Mouse (Mus musculus) layer of hippocampus, adult 18-20 months (tissue): ENCODE data around the gene Grik4. TPM values are rescaled to one million over a fixed set of nuclear protein-coding genes. Genes with fewer than 3 reads are reported as not detected.
"Not testable (repeated sequence)": the region's sequence is repeated elsewhere in the genome, so short reads cannot be mapped to it uniquely, and the experiment has no call there.

Experiments used
- DNase-seq, 2 experiments: peaks; one replicate each; pipeline ENCODE4 v3.0.0; 2022; ENCODE audit warnings: low spot score in 2 of 2
- total RNA-seq, 2 experiments: library from RNA; stranded (reverse); gene quantifications; 2 replicates each; pipeline ENCODE4 v1.2.3; 2021

Grik4 gene
- total RNA-seq, 2 experiments from 2014 or later, result 50.7 to 54.9 TPM

DNA sequence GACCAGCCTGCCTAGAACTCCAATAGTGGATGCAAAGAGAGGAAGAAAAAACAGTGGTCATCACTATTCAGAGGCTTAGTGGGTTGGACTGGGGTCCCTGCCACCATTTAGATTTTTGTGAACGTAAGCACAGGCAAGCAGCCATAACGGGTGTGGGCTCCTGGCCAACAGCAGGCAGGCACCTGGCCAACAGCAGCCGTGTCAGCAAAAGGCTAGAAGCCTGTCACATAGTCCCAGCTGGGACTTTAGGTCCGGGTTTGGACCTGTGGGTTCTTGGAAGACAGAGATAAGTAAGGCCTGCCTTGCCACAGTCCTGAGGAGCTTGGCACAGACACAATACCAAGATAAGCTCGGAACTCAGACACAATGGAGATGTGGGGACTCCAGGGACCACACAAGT lies 145.1 kb downstream of the Grik4 start:
- peak in 1 of 2 experiments; percentile 25 for DNase-seq

DNA sequence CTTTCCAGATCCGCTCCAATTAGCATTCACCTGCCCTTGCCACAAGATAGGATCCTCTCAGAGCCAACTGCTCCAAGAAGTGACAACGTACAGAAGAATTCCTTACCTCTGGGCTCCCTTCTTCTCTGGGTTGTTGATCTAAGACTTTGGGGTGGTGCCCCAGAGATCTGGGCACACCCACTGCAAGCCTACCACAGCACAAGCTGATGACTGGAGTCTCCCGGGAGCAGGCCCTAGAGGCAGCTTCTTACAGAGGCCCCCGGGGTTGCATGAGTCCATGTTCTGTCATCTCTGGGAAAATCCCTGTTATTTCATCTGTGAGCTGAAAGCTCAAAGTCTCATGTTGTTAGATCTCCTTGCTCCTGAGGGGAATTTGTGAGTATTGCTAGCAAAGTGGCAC lies 146.0 kb downstream of the Grik4 start:
- DNase-seq, result no peak

DNA sequence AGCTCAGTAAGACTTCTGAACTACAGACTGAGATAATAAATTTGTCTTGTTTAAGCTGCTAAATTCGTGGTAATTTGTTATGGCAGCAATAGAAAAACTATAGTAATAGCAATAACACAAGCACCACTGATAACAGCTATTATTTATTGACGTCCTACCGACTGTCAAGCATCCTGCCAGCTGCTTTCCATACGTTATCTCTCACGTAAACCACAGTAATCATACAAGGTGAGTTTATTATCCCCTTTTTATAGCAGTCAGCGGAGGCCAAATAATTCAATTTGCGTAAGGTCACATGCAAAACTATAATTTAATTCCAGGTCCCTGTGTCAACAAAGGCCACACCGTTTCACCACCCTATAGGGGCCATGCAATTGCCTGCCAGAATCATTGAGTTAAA lies 147.0 kb downstream of the Grik4 start:
- DNase-seq, result no peak

DNA sequence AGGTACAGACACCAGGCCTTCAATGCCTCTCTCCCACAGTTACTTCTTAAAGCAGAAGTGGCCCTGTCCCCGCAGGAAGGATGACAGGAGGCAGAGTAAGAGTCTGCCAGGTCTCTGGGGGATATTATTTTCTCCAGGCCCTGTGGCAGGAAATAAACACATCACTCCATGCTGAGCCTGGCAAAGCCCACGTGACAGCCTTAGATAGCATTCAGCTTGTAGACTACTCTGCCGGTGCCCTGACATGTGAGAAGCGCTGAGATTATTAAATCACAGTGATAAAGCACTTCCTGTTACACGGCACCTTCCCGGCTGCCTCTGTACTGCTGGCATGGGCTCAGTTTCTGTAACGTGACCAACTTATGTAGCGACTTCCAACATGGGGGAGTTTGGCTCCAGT lies 148.4 kb downstream of the Grik4 start:
- DNase-seq, result peak in 1 of 2 experiments; percentile 18

DNA sequence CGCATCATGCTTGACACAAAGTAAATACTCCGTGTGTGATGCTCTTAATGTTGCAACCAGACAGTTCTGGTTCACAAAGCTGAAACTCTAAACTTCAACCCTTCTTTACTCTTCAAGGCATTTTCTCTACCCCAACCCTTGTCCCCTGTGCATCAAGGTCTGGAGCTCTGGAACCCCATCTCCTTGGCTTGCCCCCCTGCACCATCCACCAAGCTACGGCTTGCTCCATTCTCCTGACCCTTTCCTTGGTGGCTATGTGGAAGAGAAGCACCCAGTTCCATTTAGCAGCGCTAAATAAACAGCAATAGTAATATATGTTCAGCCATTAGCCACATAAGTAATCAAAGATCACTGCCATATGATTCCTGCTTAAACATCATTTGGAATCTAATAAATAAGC lies 150.3 kb downstream of the Grik4 start:
- DNase-seq, result no peak

- no peak for DNase-seq
Observed at GRCm38 (mm10) chr9:42793581-42793980, 150.7 kb downstream of the Grik4 start.

DNA sequence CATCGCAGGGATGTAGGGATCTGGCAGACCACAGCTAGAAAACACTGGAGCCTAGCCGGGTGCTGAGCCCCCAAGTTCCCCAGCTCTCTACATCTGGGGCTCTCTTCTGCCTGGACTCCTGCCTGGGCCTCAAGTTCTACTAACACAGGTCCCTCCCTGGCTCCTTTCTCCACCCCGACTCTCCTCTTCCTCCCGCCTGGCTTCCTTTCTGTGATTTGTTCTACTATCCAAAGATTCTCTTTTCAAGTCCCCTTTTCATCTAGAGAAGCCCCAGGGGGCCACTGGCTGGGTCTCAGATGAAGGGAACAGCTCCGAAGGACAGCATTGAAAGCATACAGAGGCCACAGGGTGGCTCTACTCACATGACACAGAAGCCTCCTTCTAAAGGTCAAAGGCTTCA lies 151.9 kb downstream of the Grik4 start:
- DNase-seq, result no peak

DNA sequence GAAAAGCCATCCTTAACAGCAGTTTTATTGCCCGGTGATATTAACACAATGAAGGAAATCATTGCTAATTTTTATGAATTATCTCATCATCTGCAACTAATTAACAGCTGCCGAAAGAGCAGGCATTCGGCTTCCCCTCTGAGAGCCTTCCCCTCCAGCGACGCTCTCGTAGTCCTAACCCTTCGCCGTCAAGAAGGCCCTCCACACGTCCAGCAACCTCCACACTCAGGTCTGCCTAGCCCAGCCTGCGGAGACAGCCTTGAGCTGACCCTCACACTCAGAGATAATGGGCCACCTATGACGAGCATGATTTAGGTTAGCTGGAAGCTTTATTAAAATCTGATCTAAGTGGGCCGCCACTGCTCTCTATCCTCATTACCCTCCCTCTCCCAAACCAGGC lies 152.5 kb downstream of the Grik4 start:
- no peak for DNase-seq

DNA sequence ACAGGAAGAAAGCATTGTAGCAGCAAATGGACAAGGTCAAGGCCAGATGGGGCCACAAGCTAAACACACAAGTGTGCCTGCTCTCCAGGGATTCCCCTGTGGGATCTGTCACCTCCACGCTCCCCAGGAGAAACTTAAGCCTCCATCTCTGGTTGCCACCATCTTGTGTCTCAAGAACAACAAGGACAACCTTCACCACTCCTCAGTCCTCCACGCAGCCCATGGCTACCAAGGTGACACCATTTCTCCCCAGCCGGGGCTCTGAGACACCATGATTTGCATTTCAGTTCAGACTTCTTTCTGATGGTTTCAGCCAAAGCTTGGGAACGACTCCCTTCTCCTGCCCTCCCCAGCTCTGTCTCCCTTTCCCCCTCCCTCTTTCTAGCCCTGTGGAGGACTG lies 152.9 kb downstream of the Grik4 start:
- no peak for DNase-seq

- peak in 1 of 2 experiments; percentile 58 for DNase-seq
Observed at GRCm38 (mm10) chr9:42788471-42788870, 155.8 kb downstream of the Grik4 start.

DNA sequence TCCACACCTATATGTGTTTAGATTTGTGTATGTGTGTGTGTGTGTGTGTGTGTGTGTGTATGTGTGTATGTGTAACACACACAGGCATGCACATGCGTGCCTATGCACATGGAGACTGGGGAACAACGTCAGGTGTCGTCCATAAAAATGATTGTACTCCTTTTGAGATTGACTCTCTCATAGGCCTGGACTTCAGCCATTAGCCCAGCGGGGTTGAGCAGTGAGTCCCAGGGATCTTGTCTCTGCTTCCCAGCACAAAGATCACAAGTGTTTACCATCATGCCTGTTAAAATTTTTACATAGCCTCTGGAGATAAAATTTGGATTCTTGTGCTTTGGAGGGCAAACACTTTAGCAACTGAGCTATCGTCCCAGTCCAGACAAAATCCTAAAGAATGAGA lies 157.4 kb downstream of the Grik4 start:
- DNase-seq, result no peak

GRCm38 (mm10) chr9:42786286-42786685 lies 158.0 kb downstream of the Grik4 start:
- DNase-seq, result no peak

GRCm38 (mm10) chr9:42785173-42785830 lies 159.0 kb downstream of the Grik4 start:
- no peak for DNase-seq

DNA sequence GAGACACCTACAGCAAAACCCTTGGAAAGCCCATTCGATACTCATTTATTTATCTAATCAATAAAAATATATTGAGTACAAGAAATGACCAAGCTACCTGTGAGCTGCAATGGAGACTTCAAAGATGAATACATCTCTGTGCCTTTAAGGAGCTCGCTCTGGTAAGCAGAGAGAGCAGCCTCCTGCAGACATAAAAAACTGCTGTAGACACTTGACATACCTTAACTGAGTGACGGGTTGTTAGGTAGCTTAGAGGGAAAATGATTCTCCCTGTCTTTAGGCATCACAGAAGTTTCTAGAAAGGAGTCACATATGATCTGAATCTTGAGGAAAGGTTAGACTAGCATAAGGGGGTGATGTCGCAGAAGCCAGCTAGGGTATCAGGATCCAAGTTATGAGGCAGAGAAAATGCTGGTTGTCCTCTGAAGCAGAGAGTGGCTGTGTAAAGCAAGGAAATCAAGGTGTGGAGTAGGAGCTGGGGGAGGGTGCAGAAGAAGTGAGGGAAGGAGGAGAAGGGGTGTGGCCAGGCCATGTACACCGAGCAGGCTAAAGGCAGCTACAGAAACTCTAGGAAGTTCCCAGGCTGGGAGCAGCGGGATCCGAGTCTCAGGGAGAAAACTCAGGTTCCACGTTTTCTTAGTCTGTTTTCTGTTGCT lies 160.9 kb downstream of the Grik4 start:
- no peak for DNase-seq

- not testable (repeated sequence) for DNase-seq
Observed at GRCm38 (mm10) chr9:42778471-42779263, 165.6 kb downstream of the Grik4 start.

DNA sequence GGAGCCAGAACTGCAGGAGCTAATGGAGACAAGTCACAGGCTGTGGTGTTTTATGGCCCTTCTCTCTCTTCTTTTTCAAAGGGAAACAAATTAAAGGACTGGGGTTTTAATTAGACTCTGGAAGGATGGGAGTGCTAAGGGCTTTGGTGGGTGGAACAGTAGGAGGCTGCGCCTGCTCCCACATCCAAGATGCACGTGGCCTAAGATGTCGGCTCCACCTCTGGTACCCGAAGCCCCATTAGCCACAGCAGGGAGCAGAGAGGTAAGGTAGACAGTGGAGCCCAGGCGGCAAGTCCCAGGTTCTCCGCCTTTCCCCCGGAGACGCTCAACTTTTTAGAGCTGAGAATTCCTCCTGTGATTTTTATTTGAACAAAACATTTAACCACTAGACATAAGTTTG lies 166.4 kb downstream of the Grik4 start:
- DNase-seq, result no peak

GRCm38 (mm10) chr9:42776804-42777203 lies 167.5 kb downstream of the Grik4 start:
- no peak for DNase-seq

DNA sequence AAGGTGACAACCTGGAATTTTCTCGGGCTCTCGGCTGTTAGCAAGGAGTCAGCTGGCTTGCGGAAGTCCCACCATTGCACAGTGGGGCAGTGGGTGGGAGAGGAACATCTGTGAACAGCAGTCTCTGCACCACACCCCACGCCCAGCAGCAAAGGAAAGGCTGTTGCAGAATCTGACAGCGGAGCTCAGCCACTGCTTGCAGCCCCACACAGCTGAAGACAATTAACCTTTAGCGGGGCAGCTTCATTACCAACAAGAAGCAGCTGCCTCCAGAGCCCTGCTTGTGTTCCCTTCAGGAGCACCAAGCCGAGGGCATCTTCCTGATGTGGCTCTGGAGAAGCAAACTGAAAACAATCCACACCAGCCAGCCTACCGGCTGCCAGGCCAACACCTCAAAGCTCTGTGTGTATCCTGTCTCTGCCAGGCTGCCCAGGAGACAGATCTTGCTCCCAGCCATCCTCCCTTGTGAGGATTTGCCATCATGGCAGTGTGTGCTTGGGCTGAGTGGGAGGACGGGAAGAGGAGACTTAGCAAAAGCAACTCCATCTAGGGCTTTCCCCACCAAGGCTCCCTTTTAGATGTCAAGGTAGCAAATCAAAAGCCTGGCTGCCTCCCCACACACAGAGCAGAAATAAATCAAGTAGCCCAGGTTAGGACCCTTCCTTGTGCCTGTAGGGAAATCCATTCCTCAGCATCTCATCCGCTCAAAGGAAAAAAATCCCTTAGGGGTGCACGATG lies 179.3 kb downstream of the Grik4 start:
- DNase-seq, result no peak

DNA sequence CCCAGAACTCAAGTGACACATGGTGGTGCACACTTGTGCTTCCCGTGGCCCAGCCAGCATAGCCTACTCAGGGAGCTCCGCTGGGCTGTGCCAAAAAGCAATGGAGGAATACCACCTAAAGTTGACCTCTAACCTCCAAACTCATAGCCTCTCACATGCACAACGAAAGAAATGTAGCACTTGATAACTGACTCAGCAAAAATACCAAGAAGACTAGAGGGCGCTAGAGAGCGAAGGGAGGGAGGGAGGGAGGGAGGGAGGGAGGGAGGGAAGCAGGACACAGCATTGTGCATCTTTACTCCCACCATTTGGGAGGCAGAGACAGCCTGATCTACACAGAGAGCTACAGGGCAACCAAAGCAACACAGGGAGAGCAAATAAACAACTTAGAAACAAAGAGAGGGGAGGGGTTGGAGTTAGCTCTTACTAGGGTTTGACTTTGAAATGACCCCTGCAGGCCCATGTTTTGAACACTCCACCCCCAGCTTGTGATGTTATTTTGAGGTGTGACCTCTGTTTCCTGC lies 185.5 kb downstream of the Grik4 start:
- DNase-seq, result no peak

GRCm38 (mm10) chr9:42757012-42757640 lies 187.2 kb downstream of the Grik4 start:
- no peak for DNase-seq

GRCm38 (mm10) chr9:42754699-42755098 lies 189.6 kb downstream of the Grik4 start:
- no peak for DNase-seq
